Mouse (Mus musculus): ENCODE results near the gene Nelfe. TPM values are rescaled to one million over a fixed set of nuclear protein-coding genes. Genes with fewer than 3 reads are reported as not detected.

Gene Nelfe
- polyA plus RNA-seq, 1 experiment from 2014 or later: 130 TPM

- peak within 1 kb of the TSS; percentile 92 for H3K4me2 ChIP-seq (ENCODE audit: low read depth, low read length)
- H3K9ac ChIP-seq (replicated peaks; ENCODE audit: low read length): peak within 1 kb of the TSS; percentile 71
- DNase-seq (ENCODE audit: low spot score): peak; percentile 98
- H3K27ac ChIP-seq (replicated peaks; ENCODE audit: low read depth, low read length): peak within 1 kb of the TSS; percentile 35
- WGBS: 0% methylated on average over 40 of the region's 40 CpGs
- H3K9me3 ChIP-seq (replicated peaks; ENCODE audit: control insufficient read depth, low read length): no peaks in the 10 kb centered on the region
- H3K36me3 ChIP-seq (replicated peaks; ENCODE audit: control insufficient read depth, insufficient read depth, low read depth, low read length): no peaks in the 10 kb centered on the region; the same call in 1 of the 2 replicates
- peak; percentile 91 for ATAC-seq (replicated peaks; ENCODE audit: insufficient number of reproducible peaks, low FRiP score, low TSS enrichment, low read depth)
- H3K4me3 ChIP-seq (ENCODE audit: low read depth, low read length): peak within 1 kb of the TSS; percentile 61
- no peaks in the 10 kb centered on the region; the same call in none of the 2 replicates for H3K4me1 ChIP-seq (ENCODE audit: control insufficient read depth, insufficient read depth, low read length)
- H3K27me3 ChIP-seq (ENCODE audit: control insufficient read depth, insufficient read depth, low read length): no peaks in the 10 kb centered on the region
These were observed 13.4 kb upstream of the Nelfe start, which contains the start of the genes Stk19 and Dxo for GRCm38 (mm10) chr17:34836856-34837221. TSS of gene Stk19 (minus strand) at chr17:34836945. TSS of gene Dxo (plus strand) at chr17:34837019.

GRCm38 (mm10) chr17:34837464-34838324 is 12.5 kb upstream of the Nelfe start:
- ATAC-seq (replicated peaks; ENCODE audit: insufficient number of reproducible peaks, low FRiP score, low TSS enrichment, low read depth): 0 out of 2 replicates have a peak, but pooled peaks have one; percentile 22

GRCm38 (mm10) chr17:34838785-34839184 is 11.4 kb upstream of the Nelfe start:
- ATAC-seq (replicated peaks; ENCODE audit: insufficient number of reproducible peaks, low FRiP score, low TSS enrichment, low read depth): no peak
- H3K9me3 ChIP-seq (replicated peaks; ENCODE audit: control insufficient read depth, low read length): no peaks in the 10 kb centered on the region

More at GRCm38 (mm10) chr17:34837464-34838324, 12.5 kb upstream of the Nelfe start:
- Histone ChIP-seq H3K9me3 (replicated peaks; ENCODE audit: control insufficient read depth, low read length) (no peaks in the 10 kb centered on the region), H3K4me2 (ENCODE audit: low read depth, low read length) (peak overlapping the region; percentile 90), H3K9ac (replicated peaks; ENCODE audit: low read length) (peak overlapping the region; percentile 71), H3K27ac (replicated peaks; ENCODE audit: low read depth, low read length) (peak overlapping the region; percentile 35; the same call in 1 of the 2 replicates), H3K36me3 (replicated peaks; ENCODE audit: control insufficient read depth, insufficient read depth, low read depth, low read length) (no peaks in the 10 kb centered on the region; the same call in 1 of the 2 replicates), H3K4me3 (ENCODE audit: low read depth, low read length) (peak overlapping the region; percentile 61), H3K4me1 (ENCODE audit: control insufficient read depth, insufficient read depth, low read length) (no peaks in the 10 kb centered on the region; the same call in none of the 2 replicates), H3K27me3 (ENCODE audit: control insufficient read depth, insufficient read depth, low read length) (no peaks in the 10 kb centered on the region)
- no peak for DNase-seq (ENCODE audit: low spot score)
- 36% methylated on average over 40 of the region's 43 CpGs for WGBS

GRCm38 (mm10) chr17:34840736-34841307 is 9.4 kb upstream of the Nelfe start:
- no peak overlapping the region for H3K27ac ChIP-seq (replicated peaks; ENCODE audit: low read depth, low read length)
- H3K36me3 ChIP-seq (replicated peaks; ENCODE audit: control insufficient read depth, insufficient read depth, low read depth, low read length): no peaks in the 10 kb centered on the region; the same call in none of the 2 replicates
- H3K4me3 ChIP-seq (ENCODE audit: low read depth, low read length): no peak overlapping the region
- H3K4me1 ChIP-seq (ENCODE audit: control insufficient read depth, insufficient read depth, low read length): no peaks in the 10 kb centered on the region; the same call in none of the 2 replicates
- no peak overlapping the region for H3K9ac ChIP-seq (replicated peaks; ENCODE audit: low read length)
- no peak overlapping the region for H3K4me2 ChIP-seq (ENCODE audit: low read depth, low read length)
- H3K27me3 ChIP-seq (ENCODE audit: control insufficient read depth, insufficient read depth, low read length): no peaks in the 10 kb centered on the region
- H3K9me3 ChIP-seq (replicated peaks; ENCODE audit: control insufficient read depth, low read length): no peaks in the 10 kb centered on the region
- no peak for ATAC-seq (replicated peaks; ENCODE audit: insufficient number of reproducible peaks, low FRiP score, low TSS enrichment, low read depth)
- DNase-seq (ENCODE audit: low spot score): no peak
- WGBS: 89% methylated on average over 6 of the region's 6 CpGs

More at GRCm38 (mm10) chr17:34838785-34839184, 11.4 kb upstream of the Nelfe start:
- Histone ChIP-seq H3K27me3 (ENCODE audit: control insufficient read depth, insufficient read depth, low read length) (no peaks in the 10 kb centered on the region), H3K4me3 (ENCODE audit: low read depth, low read length) (no peak overlapping the region), H3K4me1 (ENCODE audit: control insufficient read depth, insufficient read depth, low read length) (no peaks in the 10 kb centered on the region; the same call in none of the 2 replicates), H3K36me3 (replicated peaks; ENCODE audit: control insufficient read depth, insufficient read depth, low read depth, low read length) (no peaks in the 10 kb centered on the region; the same call in 1 of the 2 replicates), H3K27ac (replicated peaks; ENCODE audit: low read depth, low read length) (no peak overlapping the region), H3K4me2 (ENCODE audit: low read depth, low read length) (no peak overlapping the region), H3K9ac (replicated peaks; ENCODE audit: low read length) (no peak overlapping the region)
- WGBS: 90% methylated on average over 7 of the region's 7 CpGs
- DNase-seq (ENCODE audit: low spot score): no peak

- Histone ChIP-seq H3K27ac (replicated peaks; ENCODE audit: low read depth, low read length) (no peak overlapping the region), H3K4me1 (ENCODE audit: control insufficient read depth, insufficient read depth, low read length) (no peaks in the 10 kb centered on the region), H3K4me3 (ENCODE audit: low read depth, low read length) (no peak overlapping the region), H3K9me3 (replicated peaks; ENCODE audit: control insufficient read depth, low read length) (no peaks in the 10 kb centered on the region), H3K9ac (replicated peaks; ENCODE audit: low read length) (no peak overlapping the region), H3K4me2 (ENCODE audit: low read depth, low read length) (no peak overlapping the region), H3K27me3 (ENCODE audit: control insufficient read depth, insufficient read depth, low read length) (no peaks in the 10 kb centered on the region), H3K36me3 (replicated peaks; ENCODE audit: control insufficient read depth, insufficient read depth, low read depth, low read length) (no peaks in the 10 kb centered on the region; the same call in none of the 2 replicates)
- no peak for DNase-seq (ENCODE audit: low spot score)
- 93% methylated on average over 13 of the region's 13 CpGs for WGBS
- ATAC-seq (replicated peaks; ENCODE audit: insufficient number of reproducible peaks, low FRiP score, low TSS enrichment, low read depth): no peak
These were observed 5.3 kb upstream of the Nelfe start for GRCm38 (mm10) chr17:34844884-34845283.

GRCm38 (mm10) chr17:34847192-34847591 is 3.0 kb upstream of the Nelfe start:
- peaks cover 5% of the 10 kb centered on the region for H3K4me1 ChIP-seq (ENCODE audit: control insufficient read depth, insufficient read depth, low read length)
- DNase-seq (ENCODE audit: low spot score): no peak
- H3K9ac ChIP-seq (replicated peaks; ENCODE audit: low read length): 0 out of 2 replicates have a peak overlapping the region, but pooled peaks have one; percentile 22
- H3K4me2 ChIP-seq (ENCODE audit: low read depth, low read length): no peak overlapping the region
- no peak for ATAC-seq (replicated peaks; ENCODE audit: insufficient number of reproducible peaks, low FRiP score, low TSS enrichment, low read depth)
- no peaks in the 10 kb centered on the region for H3K27me3 ChIP-seq (ENCODE audit: control insufficient read depth, insufficient read depth, low read length)
- 93% methylated on average over 6 of the region's 6 CpGs for WGBS
- no peak overlapping the region for H3K4me3 ChIP-seq (ENCODE audit: low read depth, low read length)
- H3K27ac ChIP-seq (replicated peaks; ENCODE audit: low read depth, low read length): no peak overlapping the region
- no peaks in the 10 kb centered on the region; the same call in 1 of the 2 replicates for H3K36me3 ChIP-seq (replicated peaks; ENCODE audit: control insufficient read depth, insufficient read depth, low read depth, low read length)
- H3K9me3 ChIP-seq (replicated peaks; ENCODE audit: control insufficient read depth, low read length): no peaks in the 10 kb centered on the region

- DNase-seq (ENCODE audit: low spot score): no peak
- H3K4me1 ChIP-seq (ENCODE audit: control insufficient read depth, insufficient read depth, low read length): peaks cover 5% of the 10 kb centered on the region
- H3K9ac ChIP-seq (replicated peaks; ENCODE audit: low read length): no peak overlapping the region
- H3K4me3 ChIP-seq (ENCODE audit: low read depth, low read length): no peak overlapping the region
- no peaks in the 10 kb centered on the region for H3K27me3 ChIP-seq (ENCODE audit: control insufficient read depth, insufficient read depth, low read length)
- ATAC-seq (replicated peaks; ENCODE audit: insufficient number of reproducible peaks, low FRiP score, low TSS enrichment, low read depth): no peak
- no peaks in the 10 kb centered on the region for H3K9me3 ChIP-seq (replicated peaks; ENCODE audit: control insufficient read depth, low read length)
- 86% methylated on average over 7 of the region's 7 CpGs for WGBS
- no peak overlapping the region for H3K4me2 ChIP-seq (ENCODE audit: low read depth, low read length)
- no peak overlapping the region for H3K27ac ChIP-seq (replicated peaks; ENCODE audit: low read depth, low read length)
- no peaks in the 10 kb centered on the region; the same call in none of the 2 replicates for H3K36me3 ChIP-seq (replicated peaks; ENCODE audit: control insufficient read depth, insufficient read depth, low read depth, low read length)
These were observed 2.6 kb upstream of the Nelfe start for GRCm38 (mm10) chr17:34847615-34848014.
